Mouse (Mus musculus) CH12.LX (cell line): ENCODE measurements around the gene Cav1. TPM values are rescaled to one million over a fixed set of nuclear protein-coding genes. Genes with fewer than 3 reads are reported as not detected.

Experiments
- DNase-seq: peaks from one replicate; pipeline ENCODE4 v3.0.0-alpha.2; 2013; ENCODE audit errors: extremely low read depth
- H3K27ac ChIP-seq: 2 replicates; pipeline ENCODE4 v1.5.1; 2012; ENCODE audit warnings: low read depth, mild to moderate bottlenecking, control low read depth, moderate library complexity; ENCODE audit not compliant: insufficient read depth
- H3K27me3 ChIP-seq: replicated peaks from 2 replicates; pipeline ENCODE3; 2012; ENCODE audit warnings: inconsistent platforms
- H3K36me3 ChIP-seq, 2 experiments: replicated peaks in 1 of 2; 2 replicates each; pipeline versions ENCODE3 to v1.6.1; 2012; ENCODE audit warnings: inconsistent platforms in 1 of 2, low read length in 1 of 2, mild to moderate bottlenecking in 1 of 2, mixed read lengths in 1 of 2, moderate library complexity in 1 of 2; ENCODE audit not compliant: control insufficient read depth in 1 of 2, insufficient read depth in 1 of 2
- H3K4me1 ChIP-seq, 2 experiments: 2 replicates each; pipeline ENCODE4 v1.6.1; 2012; ENCODE audit warnings: inconsistent platforms in 1 of 2, moderate library complexity in 1 of 2; ENCODE audit not compliant: insufficient read depth in 2 of 2, control insufficient read depth in 1 of 2
- H3K4me2 ChIP-seq: 2 replicates; pipeline ENCODE4 v1.6.1; 2012; ENCODE audit warnings: low read depth, mild to moderate bottlenecking, control low read depth; ENCODE audit not compliant: poor library complexity, insufficient read depth, severe bottlenecking
- H3K4me3 ChIP-seq, 3 experiments: fragments of 150-350 bp in 1 of 3; sonication (generic) in 1 of 3; replicated peaks in 1 of 3; 2 replicates each; pipeline versions ENCODE3 to v1.5.1; 2011 to 2012; ENCODE audit warnings: low read depth in 2 of 3, low read length in 2 of 3, mild to moderate bottlenecking in 2 of 3, moderate library complexity in 2 of 3, control low read depth in 1 of 3, improper control_type of control experiment in 1 of 3, inconsistent platforms in 1 of 3, mixed read lengths in 1 of 3; ENCODE audit not compliant: poor library complexity in 1 of 3
- H3K79me2 ChIP-seq: replicated peaks from 2 replicates; pipeline ENCODE4 v1.6.1; 2012; ENCODE audit warnings: mild to moderate bottlenecking, moderate library complexity; ENCODE audit not compliant: control insufficient read depth, poor library complexity, insufficient read depth, severe bottlenecking; ENCODE audit errors: extremely low read depth
- H3K9ac ChIP-seq: 2 replicates; pipeline ENCODE4 v1.6.1; 2012; ENCODE audit warnings: low read depth, mild to moderate bottlenecking, control low read depth, moderate library complexity; ENCODE audit not compliant: insufficient read depth
- H3K9me3 ChIP-seq: replicated peaks from 2 replicates; pipeline ENCODE3; 2012; ENCODE audit warnings: low read length, inconsistent platforms, mixed read lengths
- CHD1 ChIP-seq: IDR thresholded peaks from 2 replicates; pipeline ENCODE4 v1.6.1; 2012; ENCODE audit warnings: low read depth, low read length, improper control_type of control experiment, inconsistent platforms
- CTCF ChIP-seq, 2 experiments: IDR thresholded peaks in 1 of 2; conservative IDR thresholded peaks in 1 of 2; 2 replicates each; pipeline ENCODE4 v1.5.1; 2011 to 2012; ENCODE audit warnings: low read depth in 2 of 2, low read length in 2 of 2, improper control_type of control experiment in 1 of 2, inconsistent platforms in 1 of 2, mild to moderate bottlenecking in 1 of 2, moderate library complexity in 1 of 2
- E2F4 ChIP-seq: IDR thresholded peaks from 2 replicates; pipeline ENCODE4 v1.6.1; 2011; ENCODE audit warnings: low read depth, low read length, improper control_type of control experiment; ENCODE audit not compliant: insufficient replicate concordance
- EP300 ChIP-seq: IDR thresholded peaks from 2 replicates; pipeline ENCODE4 v1.6.1; 2011; ENCODE audit warnings: low read length, improper control_type of control experiment
- GABPA ChIP-seq: IDR thresholded peaks from 2 replicates; pipeline ENCODE4 v1.6.1; 2012; ENCODE audit warnings: low read depth, low read length, improper control_type of control experiment, inconsistent platforms; ENCODE audit not compliant: insufficient replicate concordance
- IRF4 ChIP-seq: IDR thresholded peaks from 2 replicates; pipeline ENCODE4 v1.6.1; 2014; ENCODE audit warnings: low read depth, mild to moderate bottlenecking, inconsistent platforms, low read length, improper control_type of control experiment
- JUND ChIP-seq: conservative IDR thresholded peaks from 2 replicates; pipeline ENCODE4 v1.6.1; 2011; ENCODE audit warnings: low read depth, low read length, improper control_type of control experiment
- KAT2A ChIP-seq: IDR thresholded peaks from 2 replicates; pipeline ENCODE4 v1.6.1; 2012; ENCODE audit warnings: low read length, improper control_type of control experiment, inconsistent platforms; ENCODE audit not compliant: insufficient replicate concordance
- MAFK ChIP-seq: IDR thresholded peaks from 2 replicates; pipeline ENCODE4 v1.6.1; 2011; ENCODE audit warnings: low read length, improper control_type of control experiment; ENCODE audit not compliant: insufficient replicate concordance
- MAX ChIP-seq: IDR thresholded peaks from 2 replicates; pipeline ENCODE4 v1.6.1; 2011; ENCODE audit warnings: low read length, improper control_type of control experiment
- MAZ ChIP-seq: IDR thresholded peaks from 2 replicates; pipeline ENCODE4 v1.6.1; 2012; ENCODE audit warnings: low read depth, mild to moderate bottlenecking, inconsistent platforms, low read length, improper control_type of control experiment, moderate library complexity
- NELFE ChIP-seq: IDR thresholded peaks from 2 replicates; pipeline ENCODE4 v1.6.1; 2011; ENCODE audit warnings: low read depth, low read length, improper control_type of control experiment
- PAX5 ChIP-seq: IDR thresholded peaks from 2 replicates; pipeline ENCODE4 v1.6.1; 2012; ENCODE audit warnings: low read length, inconsistent platforms, mixed read lengths
- POLR2A ChIP-seq: IDR thresholded peaks from 2 replicates; pipeline ENCODE4 v1.6.1; 2011; ENCODE audit warnings: low read depth, mild to moderate bottlenecking, improper control_type of control experiment, low read length
- RAD21 ChIP-seq: IDR thresholded peaks from 2 replicates; pipeline ENCODE4 v1.6.1; 2011; ENCODE audit warnings: low read depth, mild to moderate bottlenecking, low read length, improper control_type of control experiment, moderate library complexity
- RCOR1 ChIP-seq: conservative IDR thresholded peaks from 2 replicates; pipeline ENCODE4 v1.6.1; 2012; ENCODE audit warnings: low read depth, mild to moderate bottlenecking, inconsistent platforms, low read length, improper control_type of control experiment
- SIN3A ChIP-seq: IDR thresholded peaks from 2 replicates; pipeline ENCODE4 v1.6.1; 2012; ENCODE audit warnings: low read length, improper control_type of control experiment, inconsistent platforms
- TBP ChIP-seq: conservative IDR thresholded peaks from 2 replicates; pipeline ENCODE4 v1.6.1; 2011; ENCODE audit warnings: low read depth, low read length, improper control_type of control experiment
- TCF12 ChIP-seq: IDR thresholded peaks from 2 replicates; pipeline ENCODE4 v1.6.1; 2014; ENCODE audit warnings: low read depth, mild to moderate bottlenecking, inconsistent platforms, low read length, improper control_type of control experiment
- UBTF ChIP-seq: IDR thresholded peaks from 2 replicates; pipeline ENCODE4 v1.6.1; 2012; ENCODE audit warnings: low read depth, mild to moderate bottlenecking, inconsistent platforms, low read length, improper control_type of control experiment, moderate library complexity
- ZC3H11A ChIP-seq: IDR thresholded peaks from 2 replicates; pipeline ENCODE4 v1.6.1; 2012; ENCODE audit warnings: low read depth, mild to moderate bottlenecking, inconsistent platforms, low read length, improper control_type of control experiment
- ZKSCAN1 ChIP-seq: IDR thresholded peaks from 2 replicates; pipeline ENCODE4 v1.6.1; 2012; ENCODE audit warnings: low read depth, inconsistent platforms, low read length, improper control_type of control experiment, borderline replicate concordance
- dilution Hi-C: fragments of 300-500 bp; cut with MboI; formaldehyde crosslinking; loops from 2 replicates; pipeline ENCODE4 v1.14.3; 2020; ENCODE audit warnings: low sequenced_read_pairs; ENCODE audit not compliant: extremely low pct_unique_long_range_greater_than_20kb, extremely low pct_ligation_motif_present
- in situ Hi-C: fragments of 300-500 bp; cut with MboI; formaldehyde crosslinking; loops from 3 replicates; pipeline ENCODE4 v1.14.3; 2019; ENCODE audit warnings: low sequenced_read_pairs, low pct_ligation_motif_present, low pct_unique_long_range_greater_than_20kb, mixed read lengths
- polyA plus RNA-seq: library from polyadenylated mRNA; unstranded; fragments of >175 nt; gene quantifications from 2 replicates; pipeline ENCODE4 v1.2.1, GENCODE M21; 2012; ENCODE audit warnings: low read depth; ENCODE audit not compliant: insufficient read length
- total RNA-seq, 2 experiments: library from RNA; depleted of rRNA; stranded (reverse); fragments of 300-350 nt in 1 of 2; fragments of >200 nt in 1 of 2; gene quantifications; 2 replicates each; pipeline ENCODE4 v1.2.3; 2012 to 2014

The Cav1 gene
- total and polyA plus RNA-seq, 3 experiments = not detected

DNA sequence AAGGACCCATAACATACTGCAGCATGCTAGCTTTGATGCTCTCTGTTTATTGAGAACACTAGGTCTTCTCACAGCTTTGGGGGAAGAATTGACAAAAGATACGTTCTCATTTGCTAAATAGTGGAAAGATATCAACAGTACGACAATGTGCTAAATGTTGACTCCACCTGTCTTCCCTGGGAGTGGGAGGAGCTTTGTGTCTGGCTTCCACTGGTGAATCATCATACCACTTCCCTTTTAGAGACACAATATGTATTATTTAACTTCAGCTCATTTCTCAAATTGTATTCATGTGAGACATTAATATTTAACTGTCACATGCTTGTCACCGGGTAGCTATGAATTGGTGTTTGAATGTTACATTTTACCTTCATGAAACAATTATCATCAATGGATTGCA lies 22.3 kb upstream of the Cav1 start:
- H3K27ac ChIP-seq = no peak overlapping the region
- H3K27me3 ChIP-seq = no peaks in the 10 kb centered on the region
- dilution Hi-C loops = no loop called here
- in situ Hi-C loops = no loop called here
- H3K4me3 ChIP-seq = no peak overlapping the region
- no peak for DNase-seq
- TF ChIP-seq UBTF (no peak), MAZ (no peak), GABPA (no peak), RAD21 (no peak), KAT2A (no peak), POLR2A (no peak), JUND (no peak), PAX5 (no peak), ZC3H11A (no peak), NELFE (no peak), ZKSCAN1 (no peak), EP300 (no peak)
- H3K4me1 ChIP-seq = peaks cover 12 to 29% of the 10 kb centered on the region in 2 experiments
- no peaks in the 10 kb centered on the region for H3K36me3 ChIP-seq
- no peak overlapping the region for H3K9ac ChIP-seq
- H3K9me3 ChIP-seq = no peaks in the 10 kb centered on the region
- no peaks in the 10 kb centered on the region for H3K79me2 ChIP-seq
- H3K4me2 ChIP-seq = no peak overlapping the region

DNA sequence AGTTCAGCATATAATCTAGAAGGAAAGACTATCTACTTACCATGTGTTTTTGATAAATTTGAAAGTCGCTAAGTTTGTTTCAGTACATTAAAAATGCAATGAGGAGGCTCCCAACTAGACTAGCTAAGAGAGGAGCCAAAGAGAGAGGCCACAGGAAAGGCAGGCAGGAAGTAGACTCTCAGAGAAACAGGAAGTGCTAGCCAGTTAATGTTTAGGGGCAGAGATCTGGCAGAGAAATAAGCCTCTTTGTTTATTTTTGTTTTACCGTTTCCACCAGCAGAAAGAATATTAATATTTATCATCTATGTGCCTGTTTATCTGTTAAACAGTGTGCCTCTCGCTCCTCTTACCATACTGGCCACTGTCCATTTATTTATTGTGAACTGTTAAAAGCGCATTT lies 19.8 kb upstream of the Cav1 start:
- Histone ChIP-seq H3K27me3 (no peaks in the 10 kb centered on the region), H3K9ac (no peak overlapping the region), H3K4me2 (no peak overlapping the region), H3K4me3 (no peak overlapping the region), H3K36me3 (no peaks in the 10 kb centered on the region), H3K79me2 (no peaks in the 10 kb centered on the region), H3K27ac (no peak overlapping the region)
- dilution Hi-C loops = no loop called here
- in situ Hi-C loops = no loop called here
- DNase-seq = no peak
- TF ChIP-seq SIN3A (no peak), ZC3H11A (no peak), CTCF (conservative IDR thresholded peaks at IDR 0.05 in 1 of 2, IDR thresholded peaks at IDR 0.05 in 1 of 2; ENCODE audit: low read depth in 2 of 2, low read length in 2 of 2) (no peak), MAX (no peak), TBP (no peak), RCOR1 (no peak), ZKSCAN1 (no peak), IRF4 (no peak), MAFK (no peak), E2F4 (no peak), CHD1 (no peak), KAT2A (no peak), TCF12 (no peak)
- TF ChIP-seq, all 38 proteins: peak for 0
- no peaks in the 10 kb centered on the region for H3K9me3 ChIP-seq
- H3K4me1 ChIP-seq = peaks cover 8 to 25% of the 10 kb centered on the region in 2 experiments
